Mouse (Mus musculus) mouse trophoblast stem cell (cell line): ENCODE measurements around the gene Elmo2.

Experiments used
- in situ Hi-C, 2 experiments: fragments of 300-500 bp; cut with MseI, MboI; formaldehyde crosslinking; loops; 2 replicates in 1 of 2; 3 replicates in 1 of 2; pipeline ENCODE4 v1.15.1; 2025

Elmo2 gene

DNA sequence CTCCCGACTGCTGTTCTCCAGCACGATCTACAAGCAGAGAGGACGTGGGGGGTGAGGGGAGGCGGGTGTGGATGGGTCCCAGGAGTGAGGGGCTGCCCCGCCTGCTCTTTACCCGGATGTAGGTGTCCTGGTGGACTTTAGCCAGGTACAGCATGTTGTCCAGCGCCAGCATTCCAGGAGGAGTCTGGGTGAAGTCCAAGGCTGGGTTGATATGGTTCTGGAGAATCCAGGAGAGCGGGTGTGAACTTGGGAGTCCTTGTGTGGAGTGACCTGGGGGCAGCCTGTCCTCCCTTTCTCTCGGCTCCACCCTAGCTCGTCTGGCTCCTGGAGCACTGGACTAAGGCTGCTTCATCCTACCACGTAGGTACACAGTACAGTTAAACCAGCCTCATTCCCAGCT is 28.9 kb downstream of the Elmo2 start:
- in situ Hi-C loops, result no loop called here

GRCm38 (mm10) chr2:165296571-165296970 is 29.7 kb downstream of the Elmo2 start:
- in situ Hi-C loops, result no loop called here

GRCm38 (mm10) chr2:165288315-165289031 is 37.8 kb downstream of the Elmo2 start:
- in situ Hi-C loops, result no loop called here

DNA sequence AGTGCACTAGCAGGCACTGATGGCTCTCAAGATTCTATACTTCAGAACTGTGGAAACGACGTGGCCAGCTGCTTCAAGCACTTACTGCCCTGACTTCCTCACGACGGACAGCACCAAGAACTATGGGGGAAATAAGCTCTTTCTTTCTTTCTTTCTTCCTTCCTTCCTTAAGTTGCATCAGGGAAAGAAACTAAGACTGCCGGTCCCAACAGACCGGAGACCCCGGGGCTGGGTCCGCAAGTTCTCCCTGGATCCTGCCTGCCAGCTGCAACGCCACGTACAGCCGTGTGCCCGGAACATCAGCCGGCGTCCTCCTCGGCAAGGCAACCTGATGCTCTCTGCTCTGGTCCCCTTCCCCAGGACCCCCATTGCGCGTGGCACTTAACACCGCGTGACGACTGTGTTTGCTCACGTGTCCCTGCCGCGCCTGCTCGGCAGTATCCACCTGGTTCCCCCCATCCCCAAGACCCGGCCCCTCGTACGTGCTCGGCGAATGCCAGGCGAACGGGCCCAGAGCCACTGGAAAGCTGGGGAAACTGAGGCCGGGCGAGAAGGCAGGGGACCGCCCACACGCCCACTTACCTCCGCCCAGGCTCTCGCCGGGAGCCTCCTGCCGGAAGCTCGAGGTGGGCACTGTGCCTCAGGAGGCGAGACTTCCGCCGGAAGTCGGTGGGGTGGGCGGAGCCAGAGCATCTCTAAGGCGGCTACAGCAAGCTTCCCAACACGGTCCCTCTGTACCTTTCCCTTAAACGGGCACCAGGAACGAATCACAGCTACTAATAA is 38.9 kb downstream of the Elmo2 start, which contains the start of gene Slc35c2:
TSS of gene Slc35c2 (minus strand) at position 668 of the 783 bp plus-strand sequence.
- in situ Hi-C loops, result no loop called here

- in situ Hi-C loops, result no loop called here
Measured at GRCm38 (mm10) chr2:165286361-165287201, 39.7 kb downstream of the Elmo2 start.

- in situ Hi-C loops, result no loop called here
Measured at GRCm38 (mm10) chr2:165285621-165286020, 40.7 kb downstream of the Elmo2 start.

DNA sequence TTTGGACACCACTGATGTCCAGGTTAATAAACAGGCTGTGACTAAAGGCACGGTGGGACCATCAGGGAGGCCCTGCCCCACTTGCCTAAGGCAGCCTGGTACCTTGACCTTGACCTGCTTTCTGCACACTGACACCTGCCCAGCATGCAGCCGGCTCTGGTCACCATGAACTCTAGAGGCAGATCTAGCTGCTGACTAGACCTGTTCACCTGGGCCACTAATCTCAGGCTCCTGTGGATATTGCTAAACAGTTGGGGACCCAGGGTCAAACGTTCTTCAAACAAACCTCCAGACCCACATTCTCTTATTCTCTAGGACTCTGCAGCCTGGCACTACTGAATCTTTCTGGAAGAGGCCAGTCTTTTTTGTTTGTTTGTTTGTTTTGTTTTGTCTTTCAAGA is 41.2 kb downstream of the Elmo2 start:
- in situ Hi-C loops, result no loop called here

GRCm38 (mm10) chr2:165284377-165284776 is 41.9 kb downstream of the Elmo2 start:
- in situ Hi-C loops, result no loop called here

GRCm38 (mm10) chr2:165283644-165284043 is 42.6 kb downstream of the Elmo2 start:
- in situ Hi-C loops, result no loop called here

DNA sequence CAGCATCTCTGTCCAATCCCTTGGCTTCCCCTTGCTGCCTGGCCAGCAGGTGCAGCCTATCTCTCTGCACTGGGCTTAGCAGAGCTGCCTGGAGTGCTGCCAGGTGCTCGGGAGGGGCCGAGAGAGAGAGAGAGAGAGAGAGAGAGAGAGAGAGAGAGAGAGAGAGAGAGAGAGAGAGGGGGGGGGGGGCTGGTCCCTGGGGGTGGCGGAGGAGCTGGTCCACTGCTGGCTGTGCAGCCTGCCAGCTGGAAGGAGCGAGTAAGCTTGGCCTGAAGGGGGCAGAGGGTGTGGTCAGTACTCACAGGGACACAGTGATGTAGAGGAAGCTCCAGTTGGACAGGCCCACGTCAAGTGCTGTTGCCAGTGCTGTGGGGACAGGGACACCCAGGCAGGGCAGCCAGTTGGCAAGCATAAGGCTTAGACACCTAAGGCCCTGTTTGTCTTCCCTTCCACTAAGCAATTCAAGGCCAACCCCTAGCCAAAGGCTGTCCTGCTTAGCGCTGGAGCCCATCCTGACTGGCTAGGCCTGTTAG is 44.4 kb downstream of the Elmo2 start:
- in situ Hi-C loops, result no loop called here

DNA sequence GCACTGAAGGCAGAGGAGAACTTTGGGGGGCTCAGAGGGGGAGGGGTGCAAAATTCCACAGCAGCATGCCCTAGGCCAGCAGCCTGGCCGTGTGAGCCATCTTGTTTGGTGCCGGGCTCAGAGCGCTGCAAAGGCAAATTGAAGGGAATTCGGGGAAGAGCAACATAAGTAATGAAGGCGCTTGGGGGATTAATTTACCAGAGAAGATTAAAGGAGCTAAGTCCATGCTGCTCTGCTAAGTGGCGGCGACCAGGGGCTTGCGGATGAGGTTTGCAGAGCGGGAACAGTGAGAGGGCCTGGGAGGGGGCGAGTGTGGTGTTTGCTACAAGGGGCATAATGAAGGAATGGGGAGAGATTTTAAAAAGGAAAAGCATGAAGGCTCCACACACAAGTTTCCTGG is 46.9 kb downstream of the Elmo2 start:
- in situ Hi-C loops, result loop anchor here in 1 of 2 experiments (10.0 kb wide), 1 partner anchor 205 kb away; no protein-coding TSS in a partner anchor

- in situ Hi-C loops, result loop anchor here in 1 of 2 experiments (10.0 kb wide), 1 partner anchor 202 kb away; no protein-coding TSS in a partner anchor
Measured at GRCm38 (mm10) chr2:165277188-165277740, 49.0 kb downstream of the Elmo2 start.

DNA sequence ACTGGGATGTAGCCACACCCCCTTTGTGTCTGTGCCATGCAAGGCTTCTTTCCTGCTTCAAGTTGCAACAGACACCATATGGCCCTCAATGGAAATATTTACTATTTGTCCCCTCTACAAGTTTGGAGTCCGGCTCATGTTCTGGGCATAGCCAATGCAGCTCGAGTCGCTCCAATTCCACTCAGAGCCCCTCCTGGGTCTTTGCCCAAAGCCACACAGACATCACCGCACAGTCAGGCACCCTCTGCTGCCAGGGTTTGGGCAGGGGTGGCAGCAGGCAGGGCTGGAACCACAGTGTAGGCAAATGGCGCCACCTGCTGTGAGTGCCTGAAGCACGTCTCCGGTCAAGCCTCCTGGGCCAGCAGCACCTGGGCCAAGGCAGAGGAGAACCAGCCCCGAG is 50.5 kb downstream of the Elmo2 start:
- in situ Hi-C loops, result loop anchor here in 1 of 2 experiments (10.0 kb wide), 1 partner anchor 201 kb away; no protein-coding TSS in a partner anchor

GRCm38 (mm10) chr2:165275124-165275640 is 51.1 kb downstream of the Elmo2 start:
- in situ Hi-C loops, result loop anchor here in 1 of 2 experiments (10.0 kb wide), 1 partner anchor 200 kb away; no protein-coding TSS in a partner anchor

- in situ Hi-C loops, result loop anchor here in 1 of 2 experiments (10.0 kb wide), 1 partner anchor 199 kb away; no protein-coding TSS in a partner anchor
Measured at GRCm38 (mm10) chr2:165273589-165273988, 52.7 kb downstream of the Elmo2 start.

DNA sequence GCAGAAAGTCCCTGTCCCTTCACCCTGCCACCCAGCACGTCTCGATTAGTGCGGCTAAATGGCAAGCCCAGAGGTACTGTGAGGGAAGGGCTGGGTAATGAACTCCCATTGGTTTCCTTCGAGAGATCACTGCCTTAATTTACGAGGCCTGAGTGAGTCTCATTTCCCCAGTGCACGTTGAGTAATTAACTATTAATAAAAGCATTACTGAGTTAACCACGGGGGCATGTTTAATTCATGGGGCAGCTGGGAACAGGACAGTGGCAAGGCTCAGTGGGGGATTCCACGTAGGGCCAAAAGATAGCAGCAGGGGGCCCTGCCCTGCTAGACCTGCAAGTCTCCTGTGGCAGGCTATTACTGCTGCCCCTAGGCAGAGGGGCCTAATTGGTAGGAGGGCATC is 55.0 kb downstream of the Elmo2 start:
- in situ Hi-C loops, result loop anchor here in 1 of 2 experiments (10.0 kb wide), 1 partner anchor 197 kb away; no protein-coding TSS in a partner anchor

- in situ Hi-C loops, result loop anchor here in 1 of 2 experiments (10.0 kb wide), 1 partner anchor 196 kb away; no protein-coding TSS in a partner anchor
Measured at GRCm38 (mm10) chr2:165270858-165271257, 55.4 kb downstream of the Elmo2 start.

DNA sequence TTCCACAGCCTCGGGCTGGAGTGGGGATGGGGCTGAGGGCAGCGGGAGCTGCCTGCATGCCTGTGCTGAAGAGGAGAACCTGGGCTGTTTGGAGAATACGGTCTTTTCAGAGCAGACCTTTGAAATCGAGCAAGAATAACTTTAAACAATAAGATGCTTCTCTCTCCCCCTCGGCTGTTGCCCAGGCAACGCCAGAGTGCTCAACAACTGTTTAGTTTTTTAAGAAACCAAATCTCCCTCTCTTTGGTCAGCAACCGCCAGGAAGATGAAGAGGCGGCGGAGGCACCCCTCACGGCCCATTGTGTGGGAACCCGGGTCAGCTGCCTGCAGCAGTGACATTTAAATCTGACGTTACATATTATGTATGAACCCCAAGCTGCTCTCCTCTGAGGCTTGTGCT is 59.5 kb downstream of the Elmo2 start:
- in situ Hi-C loops, result no loop called here

DNA sequence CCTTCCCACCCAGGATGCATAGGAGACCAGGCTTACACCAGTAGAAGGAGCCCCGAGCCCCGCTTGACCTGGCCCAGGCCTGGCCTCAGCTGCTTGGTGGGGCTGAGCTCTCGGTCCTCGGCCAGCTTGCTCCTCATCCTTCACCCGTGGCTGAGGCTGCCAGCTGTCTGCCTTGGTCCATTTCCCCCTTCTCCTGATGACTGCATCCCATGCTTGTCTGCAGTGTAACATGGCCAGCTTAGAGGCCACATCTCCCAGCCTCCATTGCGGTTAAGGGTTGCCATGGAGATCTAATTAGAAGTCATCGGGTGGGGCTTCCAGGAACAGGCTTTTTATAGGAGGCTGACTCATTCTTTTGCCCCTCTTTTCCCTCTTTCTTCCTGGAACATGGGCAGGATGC is 62.4 kb downstream of the Elmo2 start:
- in situ Hi-C loops, result no loop called here

GRCm38 (mm10) chr2:165262274-165262990 is 63.8 kb downstream of the Elmo2 start:
- in situ Hi-C loops, result no loop called here
